Mouse (Mus musculus) urinary bladder, postnatal 10 days (tissue): ENCODE data around the gene Sh2d6.
"Not testable (repeated sequence)": the region's sequence is repeated elsewhere in the genome, so short reads cannot be mapped to it uniquely, and the experiment has no call there.

Source experiments
- DNase-seq: peaks from one replicate; pipeline ENCODE4 v3.0.0; 2022; ENCODE audit warnings: low spot score

The Sh2d6 gene

DNA sequence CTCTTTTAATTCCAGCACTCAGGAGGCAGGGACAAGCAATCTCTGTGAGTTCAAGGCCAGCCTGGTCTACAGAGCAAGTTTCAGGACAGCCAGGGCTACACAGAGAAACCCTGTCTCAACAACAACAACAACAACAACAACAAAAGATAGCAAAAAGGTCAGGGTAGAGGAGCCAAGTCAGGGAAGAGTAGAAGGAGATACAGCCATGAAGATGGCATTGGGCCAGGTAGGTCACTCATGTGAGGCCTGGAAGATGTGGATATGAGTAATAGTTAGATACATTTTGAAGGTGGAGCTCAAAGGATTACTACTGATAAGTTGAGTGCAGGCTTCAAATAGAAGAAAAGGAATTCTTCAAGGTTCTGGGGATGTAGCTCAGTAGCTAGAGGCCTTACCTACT, 18.2 kb downstream of the Sh2d6 start:
- DNase-seq, result no peak

GRCm38 (mm10) chr6:72498950-72499349, 22.6 kb downstream of the Sh2d6 start:
- DNase-seq, result no peak

DNA sequence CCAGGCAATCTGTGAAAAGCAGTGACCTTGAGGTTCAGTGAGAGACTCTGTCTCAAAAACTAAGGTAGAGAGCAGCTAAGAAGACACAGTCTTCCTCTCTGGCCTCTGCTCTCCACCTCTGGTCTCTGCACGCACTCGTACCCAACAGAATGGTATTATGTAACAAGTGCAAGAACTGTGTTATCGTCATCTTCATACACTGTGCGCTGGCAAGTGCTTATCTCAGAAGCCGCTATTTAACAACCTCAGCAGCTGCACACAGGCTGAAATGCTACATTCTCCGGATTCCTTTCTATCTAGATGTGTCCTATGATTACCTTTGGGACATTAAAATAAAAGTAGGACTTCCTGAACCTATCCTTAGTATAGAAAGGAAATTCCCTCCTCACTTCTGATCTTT, 28.6 kb downstream of the Sh2d6 start:
- no peak for DNase-seq

GRCm38 (mm10) chr6:72491151-72491550, 30.4 kb downstream of the Sh2d6 start:
- DNase-seq, result no peak

GRCm38 (mm10) chr6:72489534-72489933, 32.0 kb downstream of the Sh2d6 start:
- DNase-seq, result no peak

DNA sequence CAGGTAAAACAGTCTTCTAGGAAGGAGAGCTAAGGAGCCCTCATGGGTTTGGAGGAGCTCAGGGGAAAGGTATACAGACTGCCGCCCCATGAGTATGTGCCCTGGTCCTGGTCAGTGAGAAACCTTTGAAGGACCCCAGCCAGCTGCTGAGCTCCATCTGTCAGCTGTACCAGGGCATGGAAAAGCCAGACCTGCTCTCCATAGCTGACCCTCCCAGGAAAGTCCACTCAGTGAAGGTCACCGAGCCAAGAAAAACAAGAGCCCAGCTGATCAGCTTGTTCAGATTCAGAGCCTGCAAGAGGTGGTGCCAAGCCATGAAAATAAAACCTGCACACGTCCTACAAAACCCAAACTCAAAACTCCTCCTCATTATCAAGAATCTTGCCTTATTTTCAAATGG, 32.7 kb downstream of the Sh2d6 start:
- DNase-seq, result no peak

- no peak for DNase-seq
These were observed 34.2 kb downstream of the Sh2d6 start for GRCm38 (mm10) chr6:72487282-72487681.

- DNase-seq, result no peak
These were observed 35.2 kb downstream of the Sh2d6 start for GRCm38 (mm10) chr6:72486307-72486706.

DNA sequence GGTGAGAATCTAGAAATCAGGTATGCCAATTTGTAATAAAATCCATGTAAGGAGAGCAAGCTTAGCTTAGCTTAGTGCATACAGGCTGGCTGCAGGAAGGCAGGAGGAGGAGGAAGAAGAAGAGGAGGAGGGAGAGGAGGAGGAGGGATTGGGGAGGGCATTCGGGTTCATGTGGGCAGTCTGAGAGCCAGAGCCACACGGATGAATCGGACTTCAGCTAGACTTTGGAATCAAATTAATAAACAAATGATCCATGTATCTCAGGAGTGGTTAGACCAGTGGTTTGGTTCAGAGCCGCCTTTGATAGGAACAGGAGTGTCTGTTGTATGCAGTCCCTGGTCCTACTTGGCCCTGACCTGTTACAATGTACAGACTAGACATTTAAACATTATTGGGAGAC, 36.6 kb downstream of the Sh2d6 start:
- no peak for DNase-seq

GRCm38 (mm10) chr6:72482156-72482555, 39.4 kb downstream of the Sh2d6 start:
- no peak for DNase-seq

- no peak for DNase-seq
These were observed 41.1 kb downstream of the Sh2d6 start for GRCm38 (mm10) chr6:72480422-72480702.

DNA sequence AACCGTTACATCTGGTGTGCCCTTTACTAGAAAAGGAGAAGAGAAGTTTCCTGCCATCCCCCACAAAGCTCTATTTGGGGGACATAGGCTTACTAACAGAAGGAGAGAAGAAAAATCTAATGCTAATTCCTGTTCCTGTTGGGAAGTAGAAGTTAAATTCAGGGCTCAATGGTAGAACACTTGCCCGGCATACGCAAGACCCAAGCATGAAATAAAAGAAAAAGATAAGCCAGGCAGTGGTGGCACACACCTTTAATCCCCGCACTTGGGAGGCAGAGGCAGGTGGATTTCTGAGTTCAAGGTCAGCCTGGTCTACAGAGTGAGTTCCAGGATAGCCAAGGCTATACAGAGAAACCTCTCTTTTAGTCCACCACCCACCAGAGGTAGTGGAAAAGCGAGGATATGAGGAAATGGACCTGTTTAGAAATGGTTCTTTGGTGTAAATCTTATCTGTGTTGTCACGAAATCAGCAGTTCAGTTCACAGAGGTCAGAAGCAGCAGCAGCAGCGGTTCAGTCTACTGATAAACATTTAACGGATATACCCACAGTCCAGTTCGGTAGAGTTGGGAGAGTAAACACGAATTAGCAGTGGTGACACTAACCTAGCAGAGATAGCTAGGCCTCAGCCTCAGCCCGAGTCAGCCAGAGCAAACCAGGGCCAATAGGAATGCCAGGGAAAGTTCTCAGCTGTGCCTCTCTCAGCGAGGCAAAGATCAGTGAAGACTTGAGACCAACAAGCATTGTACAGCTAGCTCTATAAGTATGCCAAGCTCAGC, 41.7 kb downstream of the Sh2d6 start:
- no peak for DNase-seq

DNA sequence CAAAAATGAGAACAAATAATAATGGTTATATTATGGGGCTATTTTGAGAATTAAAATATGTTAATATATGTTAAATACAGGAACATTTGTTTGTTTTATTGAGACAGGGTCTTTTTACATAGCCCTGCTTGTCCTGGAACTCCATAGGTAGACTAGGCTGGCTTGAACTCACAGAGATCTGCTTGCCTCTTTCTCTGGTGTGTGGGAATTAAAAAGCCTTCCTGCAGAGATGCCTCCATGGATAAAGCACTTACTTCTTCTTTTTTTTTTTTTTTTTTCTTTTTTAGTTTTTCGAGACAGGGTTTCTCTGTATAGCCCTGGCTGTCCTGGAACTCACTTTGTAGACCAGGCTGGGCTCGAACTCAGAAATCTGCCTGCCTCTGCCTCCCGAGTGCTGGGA, 42.8 kb downstream of the Sh2d6 start:
- DNase-seq, result not testable (repeated sequence)

DNA sequence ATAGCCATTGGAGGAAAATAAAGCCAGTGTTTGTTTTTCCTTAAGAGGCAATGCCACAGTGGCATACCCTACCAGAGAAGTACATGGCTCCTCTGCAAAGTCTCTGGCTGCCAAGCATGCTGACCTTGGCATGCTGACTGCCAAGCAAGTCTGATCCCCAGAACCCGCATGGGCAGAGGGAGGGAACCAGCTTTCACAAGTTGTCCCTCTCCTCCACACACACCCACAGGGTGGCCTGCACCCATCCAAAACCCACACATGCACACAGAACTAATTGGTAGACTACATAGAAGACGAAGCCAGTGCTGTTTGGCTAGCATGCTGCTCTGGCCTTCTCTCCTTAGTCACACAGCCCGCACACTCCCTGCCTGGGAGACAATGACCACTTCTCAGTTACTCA, 43.9 kb downstream of the Sh2d6 start:
- no peak for DNase-seq

- DNase-seq, result no peak
These were observed 44.7 kb downstream of the Sh2d6 start for GRCm38 (mm10) chr6:72476836-72477235.

DNA sequence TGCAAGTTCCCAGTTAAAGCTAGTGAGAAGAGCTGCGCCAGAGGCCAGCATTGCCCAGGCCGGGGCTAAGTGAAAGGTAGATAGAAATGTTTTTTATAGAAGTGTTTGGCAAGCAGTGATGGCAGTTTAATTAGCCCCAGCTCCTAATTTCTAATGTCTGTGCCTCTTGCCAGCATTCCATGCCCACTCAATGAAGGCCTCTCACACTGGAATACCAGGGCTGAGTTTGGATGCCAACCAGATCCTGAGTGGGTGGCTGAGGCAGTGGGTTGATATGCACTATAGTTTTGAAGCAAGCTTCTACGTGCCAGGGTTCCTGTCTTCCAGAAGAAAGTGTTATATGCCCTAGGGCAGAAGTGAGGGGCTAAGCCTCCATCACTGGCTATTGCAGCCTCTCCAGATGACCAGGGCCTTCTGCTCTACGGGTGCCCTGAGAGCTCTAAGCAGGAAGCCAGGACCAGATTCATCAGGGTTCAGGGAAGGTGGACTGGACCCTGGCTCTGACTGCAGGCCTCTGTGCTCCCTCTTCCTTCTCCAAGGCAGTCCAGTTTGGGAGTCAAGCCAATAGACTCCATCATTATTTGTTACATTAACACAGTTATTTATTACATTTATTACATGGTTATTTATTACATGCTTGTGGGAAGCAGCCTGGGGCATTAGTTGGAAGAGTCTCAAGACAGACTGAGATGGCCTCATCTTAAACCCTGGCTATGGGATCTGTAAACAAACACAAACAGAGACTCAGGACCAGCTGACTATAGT, 46.1 kb downstream of the Sh2d6 start:
- no peak for DNase-seq

GRCm38 (mm10) chr6:72473264-72474041, 48.1 kb downstream of the Sh2d6 start:
- no peak for DNase-seq

- no peak for DNase-seq
These were observed 55.3 kb downstream of the Sh2d6 start for GRCm38 (mm10) chr6:72466171-72466570.

GRCm38 (mm10) chr6:72465361-72466157, 55.9 kb downstream of the Sh2d6 start:
- no peak for DNase-seq
